Mouse (Mus musculus) right cerebral cortex, postnatal 25 days (tissue): ENCODE measurements around the gene Ehd1.

Experiments
- DNase-seq: peaks from one replicate; pipeline ENCODE4 v3.0.0; 2022

Ehd1 gene

GRCm38 (mm10) chr19:6276426-6277421, at the start of gene Ehd1:
TSS of gene Ehd1 (plus strand) at chr19:6276725.
- DNase-seq = peak; percentile 95

- DNase-seq = no peak
Measured at GRCm38 (mm10) chr19:6226763-6227162, 49.8 kb upstream of the Ehd1 start.

GRCm38 (mm10) chr19:6227864-6228263, 48.7 kb upstream of the Ehd1 start:
- DNase-seq = no peak

- DNase-seq = no peak
Measured at GRCm38 (mm10) chr19:6230411-6230810, 46.1 kb upstream of the Ehd1 start.

GRCm38 (mm10) chr19:6231036-6231435, 45.5 kb upstream of the Ehd1 start:
- DNase-seq = no peak

GRCm38 (mm10) chr19:6233647-6234046, 42.9 kb upstream of the Ehd1 start:
- DNase-seq = no peak

GRCm38 (mm10) chr19:6234337-6235083, 42.0 kb upstream of the Ehd1 start:
- no peak for DNase-seq

GRCm38 (mm10) chr19:6235084-6236052, 41.2 kb upstream of the Ehd1 start, which contains the start of gene Ppp2r5b:
TSS of gene Ppp2r5b (minus strand) at chr19:6235872.
- DNase-seq = peak; percentile 92

GRCm38 (mm10) chr19:6236053-6236441, 40.5 kb upstream of the Ehd1 start:
- DNase-seq = peak; percentile 89

GRCm38 (mm10) chr19:6236842-6237241, 39.7 kb upstream of the Ehd1 start:
- DNase-seq = no peak

GRCm38 (mm10) chr19:6238740-6239139, 37.8 kb upstream of the Ehd1 start:
- DNase-seq = no peak

GRCm38 (mm10) chr19:6240136-6240535, 36.4 kb upstream of the Ehd1 start:
- no peak for DNase-seq

- DNase-seq = no peak
Measured at GRCm38 (mm10) chr19:6240725-6241124, 35.8 kb upstream of the Ehd1 start.

- peak; percentile 98 for DNase-seq
Measured at GRCm38 (mm10) chr19:6241274-6242107, 35.0 kb upstream of the Ehd1 start, which contains the start of gene Atg2a. TSS of gene Atg2a (plus strand) at chr19:6241668.

GRCm38 (mm10) chr19:6242281-6242680, 34.2 kb upstream of the Ehd1 start:
- DNase-seq = no peak

- DNase-seq = no peak
Measured at GRCm38 (mm10) chr19:6243226-6243625, 33.3 kb upstream of the Ehd1 start.

GRCm38 (mm10) chr19:6245806-6246205, 30.7 kb upstream of the Ehd1 start:
- DNase-seq = no peak

- no peak for DNase-seq
Measured at GRCm38 (mm10) chr19:6247526-6248300, 28.8 kb upstream of the Ehd1 start.

GRCm38 (mm10) chr19:6253021-6253420, 23.5 kb upstream of the Ehd1 start:
- no peak for DNase-seq

- DNase-seq = no peak
Measured at GRCm38 (mm10) chr19:6260428-6260827, 16.1 kb upstream of the Ehd1 start.

GRCm38 (mm10) chr19:6260946-6261345, 15.6 kb upstream of the Ehd1 start:
- no peak for DNase-seq
